Mouse (Mus musculus): ENCODE results near the gene Ube2o. TPM values are rescaled to one million over a fixed set of nuclear protein-coding genes. Genes with fewer than 3 reads are reported as not detected.
A peak's percentile ranks its signal among the peaks of the same experiment; 100 is the strongest.

The Ube2o gene
- total and polyA plus RNA-seq, 2 experiments from 2014 or later = 5.2 to 34.8 TPM

DNA sequence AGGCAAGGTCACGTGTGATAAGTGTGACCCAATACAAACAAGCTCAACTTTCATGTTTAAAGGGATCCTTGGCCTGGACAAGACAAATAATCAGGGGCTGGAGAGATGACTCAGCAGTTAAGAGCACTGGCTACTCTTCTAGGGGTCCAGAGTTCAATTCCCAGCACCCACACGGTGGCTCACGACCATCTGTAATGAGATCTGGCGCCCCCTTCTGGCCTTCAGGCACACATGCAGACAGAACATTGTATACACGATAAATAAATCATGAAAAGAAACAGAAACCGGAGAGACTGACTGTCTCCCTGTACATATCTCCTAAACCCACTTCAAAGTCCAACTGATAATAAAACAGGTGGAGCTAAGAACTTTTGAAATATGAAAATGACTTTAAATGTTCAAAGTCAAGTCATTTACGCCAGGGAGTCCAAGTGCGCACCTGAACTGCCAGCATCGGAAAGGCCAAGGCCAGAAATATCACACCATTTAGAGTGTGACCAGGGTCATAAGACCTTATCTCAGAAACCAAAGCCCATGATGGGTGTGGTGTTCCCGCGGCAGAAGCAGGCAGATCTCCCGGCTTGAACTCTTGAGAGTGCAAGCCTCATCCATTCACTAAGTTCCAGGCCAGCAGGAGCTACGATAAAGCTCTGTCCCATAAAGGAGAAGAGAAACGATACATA is 92.4 kb downstream of the Ube2o start:
- H3K27me3 ChIP-seq (ENCODE audit: control insufficient read depth, insufficient read depth, low read length) = no peaks in the 10 kb centered on the region
- no peak overlapping the region for H3K27ac ChIP-seq (ENCODE audit: low read depth)
- 0 out of 2 replicates have a peak, but pooled peaks cover 7% of the 10 kb centered on the region for H3K4me1 ChIP-seq (ENCODE audit: control insufficient read depth, insufficient read depth)
- TF ChIP-seq CTCF (IDR thresholded peaks at IDR 0.05; ENCODE audit: low read depth) = peak; percentile 35
- TF ChIP-seq EP300 (IDR thresholded peaks at IDR 0.05; ENCODE audit: low read depth) = no peak
- H3K9ac ChIP-seq (replicated peaks; ENCODE audit: low read depth, low read length) = peak overlapping the region; percentile 95
- no peak for DNase-seq (ENCODE audit: low spot score)
- H3K4me2 ChIP-seq (ENCODE audit: low read depth, low read length) = peak overlapping the region; percentile 94
- peak overlapping the region; percentile 98 for H3K4me3 ChIP-seq (ENCODE audit: low read depth, low read length)
- ATAC-seq (ENCODE audit: insufficient read depth, low read depth) = no peak
- WGBS = 67% methylated on average over 14 of the region's 14 CpGs
- no peaks in the 10 kb centered on the region for H3K9me3 ChIP-seq (replicated peaks; ENCODE audit: control insufficient read depth, low read length)
- peaks cover 37% of the 10 kb centered on the region for H3K36me3 ChIP-seq (replicated peaks; ENCODE audit: control insufficient read depth, insufficient read depth, low read length)

- H3K4me2 ChIP-seq (ENCODE audit: low read depth, low read length) = no peak overlapping the region
- 0 out of 2 replicates have a peak, but pooled peaks cover 7% of the 10 kb centered on the region for H3K4me1 ChIP-seq (ENCODE audit: control insufficient read depth, insufficient read depth)
- H3K36me3 ChIP-seq (replicated peaks; ENCODE audit: control insufficient read depth, insufficient read depth, low read length) = peaks cover 44% of the 10 kb centered on the region
Measured at GRCm38 (mm10) chr11:116488207-116488606, 93.0 kb downstream of the Ube2o start.

More at GRCm38 (mm10) chr11:116488207-116488606, 93.0 kb downstream of the Ube2o start:
- no peak overlapping the region for H3K9ac ChIP-seq (replicated peaks; ENCODE audit: low read depth, low read length)
- ATAC-seq (ENCODE audit: insufficient read depth, low read depth) (no peak), DNase-seq (ENCODE audit: low spot score) (no peak)
- no peak overlapping the region for H3K27ac ChIP-seq (ENCODE audit: low read depth)
- H3K9me3 ChIP-seq (replicated peaks; ENCODE audit: control insufficient read depth, low read length) = no peaks in the 10 kb centered on the region
- TF ChIP-seq CTCF (IDR thresholded peaks at IDR 0.05; ENCODE audit: low read depth) = no peak
- TF ChIP-seq EP300 (IDR thresholded peaks at IDR 0.05; ENCODE audit: low read depth) = no peak
- no peak overlapping the region for H3K4me3 ChIP-seq (ENCODE audit: low read depth, low read length)
- no peaks in the 10 kb centered on the region for H3K27me3 ChIP-seq (ENCODE audit: control insufficient read depth, insufficient read depth, low read length)

Other genes starting within 250 kb of the Ube2o start
- gene Foxj1, start 246.0 kb downstream of the Ube2o start, total RNA-seq (2014; rRNA removed; ENCODE audit: low replicate concordance) = 2.7 TPM in 1 of 2 replicates, not detected in the other
- 0.04 and 1.0 TPM in 2 replicates for gene Foxj1, start 246.0 kb downstream of the Ube2o start, polyA plus RNA-seq (2015; fragmentation: Nextera tagmentation; extraction: Ambion mirVana)
- 10.8 and 11.4 TPM in 2 replicates for gene Rnf157, start 168.4 kb downstream of the Ube2o start, total RNA-seq (2014; rRNA removed; ENCODE audit: low replicate concordance)
- gene Rnf157, start 168.4 kb downstream of the Ube2o start, polyA plus RNA-seq (2015; fragmentation: Nextera tagmentation; extraction: Ambion mirVana) = 2.2 and 3.5 TPM in 2 replicates
- 48.3 and 161 TPM in 2 replicates for gene Ubald2, start 147.4 kb downstream of the Ube2o start, total RNA-seq (2014; rRNA removed; ENCODE audit: low replicate concordance)
- 32.3 and 41.9 TPM in 2 replicates for gene Ubald2, start 147.4 kb downstream of the Ube2o start, polyA plus RNA-seq (2015; fragmentation: Nextera tagmentation; extraction: Ambion mirVana)
- 0.23 TPM in 1 of 2 replicates, not detected in the other for gene Qrich2, start 115.2 kb downstream of the Ube2o start, total RNA-seq (2014; rRNA removed; ENCODE audit: low replicate concordance)
- not detected in 2 replicates for gene Qrich2, start 115.2 kb downstream of the Ube2o start, polyA plus RNA-seq (2015; fragmentation: Nextera tagmentation; extraction: Ambion mirVana)
- 43.3 and 46.6 TPM in 2 replicates for gene Prpsap1, start 87.2 kb downstream of the Ube2o start, total RNA-seq (2014; rRNA removed; ENCODE audit: low replicate concordance)
- 59.2 and 62.2 TPM in 2 replicates for gene Prpsap1, start 87.2 kb downstream of the Ube2o start, polyA plus RNA-seq (2015; fragmentation: Nextera tagmentation; extraction: Ambion mirVana)
- 1.9 and 3.1 TPM in 2 replicates for gene Sphk1, start 50.5 kb downstream of the Ube2o start, total RNA-seq (2014; rRNA removed; ENCODE audit: low replicate concordance)
- gene Sphk1, start 50.5 kb downstream of the Ube2o start, polyA plus RNA-seq (2015; fragmentation: Nextera tagmentation; extraction: Ambion mirVana) = 2.0 TPM in 2 replicates
- not detected in 2 replicates for gene Aanat, start 5.0 kb upstream of the Ube2o start, total RNA-seq (2014; rRNA removed; ENCODE audit: low replicate concordance)
- not detected in 2 replicates for gene Aanat, start 5.0 kb upstream of the Ube2o start, polyA plus RNA-seq (2015; fragmentation: Nextera tagmentation; extraction: Ambion mirVana)
- gene Rhbdf2, start 45.6 kb upstream of the Ube2o start, total RNA-seq (2014; rRNA removed; ENCODE audit: low replicate concordance) = 19.0 and 25.5 TPM in 2 replicates
- gene Rhbdf2, start 45.6 kb upstream of the Ube2o start, polyA plus RNA-seq (2015; fragmentation: Nextera tagmentation; extraction: Ambion mirVana) = 5.8 and 6.1 TPM in 2 replicates
- not detected in 2 replicates for gene Prcd, start 72.1 kb upstream of the Ube2o start, total RNA-seq (2014; rRNA removed; ENCODE audit: low replicate concordance)
- gene Prcd, start 72.1 kb upstream of the Ube2o start, polyA plus RNA-seq (2015; fragmentation: Nextera tagmentation; extraction: Ambion mirVana) = 2.5 and 2.6 TPM in 2 replicates
- gene Cygb, start 72.9 kb upstream of the Ube2o start, total RNA-seq (2014; rRNA removed; ENCODE audit: low replicate concordance) = 11.4 and 38.8 TPM in 2 replicates
- gene Cygb, start 72.9 kb upstream of the Ube2o start, polyA plus RNA-seq (2015; fragmentation: Nextera tagmentation; extraction: Ambion mirVana) = 21.1 and 21.6 TPM in 2 replicates
- not detected in 2 replicates for gene St6galnac1, start 194.1 kb upstream of the Ube2o start, total RNA-seq (2014; rRNA removed; ENCODE audit: low replicate concordance)
- not detected in 2 replicates for gene St6galnac1, start 194.1 kb upstream of the Ube2o start, polyA plus RNA-seq (2015; fragmentation: Nextera tagmentation; extraction: Ambion mirVana)
- gene Mxra7, start 246.6 kb upstream of the Ube2o start, total RNA-seq (2014; rRNA removed; ENCODE audit: low replicate concordance) = 6.3 and 17.9 TPM in 2 replicates
- gene Mxra7, start 246.6 kb upstream of the Ube2o start, polyA plus RNA-seq (2015; fragmentation: Nextera tagmentation; extraction: Ambion mirVana) = 20.0 and 21.7 TPM in 2 replicates

Data from heart, postnatal 0 days (tissue).